Mouse (Mus musculus) inflammation-experienced regulatory T-cells (primary cell): Measurements from ENCODE around the gene Olfr342. TPM values are rescaled to one million over a fixed set of nuclear protein-coding genes. Genes with fewer than 3 reads are reported as not detected.

Experiments used
- polyA plus RNA-seq, 2 experiments: library from polyadenylated mRNA; unstranded; fragments of 100-300 nt; shearing (Covaris generic); gene quantifications; one replicate each; pipeline ENCODE4 v1.2.1; 2017

The Olfr342 gene
- polyA plus RNA-seq: not detected

GRCm38 (mm10) chr2:36524698-36525097 lies at the start of gene Olfr342:
TSS of gene Olfr342 (plus strand) at chr2:36524998.

DNA sequence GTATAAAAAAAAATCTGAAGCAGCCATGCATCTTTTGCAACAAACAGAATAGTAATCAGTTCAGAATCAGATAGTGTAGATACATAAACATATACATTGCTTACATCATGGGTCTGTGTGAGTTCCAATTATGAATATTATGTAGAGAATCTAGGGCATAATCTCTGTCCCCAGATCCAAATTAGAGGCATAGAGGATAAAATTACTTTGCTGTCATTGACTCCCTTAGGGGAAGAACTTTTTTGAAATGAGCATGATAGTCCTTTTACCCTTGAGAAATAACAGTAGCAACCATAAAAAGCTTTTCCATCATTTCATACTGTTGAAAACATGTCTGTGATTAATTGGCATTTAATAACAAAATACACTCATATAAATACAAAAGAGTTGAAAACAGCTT lies 42.4 kb upstream of the Olfr342 start, which contains the start of gene Olfr341:
Olfr341 (minus strand) TSS at position 101 of the 400 bp plus-strand sequence.

GRCm38 (mm10) chr2:36566362-36566761 lies 41.6 kb downstream of the Olfr342 start, which contains the start of gene Olfr344:
TSS of gene Olfr344 (plus strand) at chr2:36566662.

Other genes with a start within 250 kb of the Olfr342 start
- under 1 TPM; 0.17 to 0.27 TPM for gene Olfr338, start 151.5 kb upstream of the Olfr342 start, polyA plus RNA-seq
- gene Olfr339, start 106.1 kb upstream of the Olfr342 start, polyA plus RNA-seq: under 1 TPM in 1 of 2 experiments, not detected in 1; 0.56 TPM
- under 1 TPM in 1 of 2 experiments, not detected in 1; 0.17 TPM for gene Olfr340, start 72.4 kb upstream of the Olfr342 start, polyA plus RNA-seq
- gene Olfr341, start 42.5 kb upstream of the Olfr342 start, polyA plus RNA-seq: under 1 TPM; 0.13 to 0.41 TPM
- under 1 TPM; 0.07 to 0.27 TPM for gene Olfr344, start 41.7 kb downstream of the Olfr342 start, polyA plus RNA-seq
- 1 to 10 TPM in 1 of 2 experiments, not detected in 1; 1.7 TPM for gene Olfr345, start 115.0 kb downstream of the Olfr342 start, polyA plus RNA-seq
- under 1 TPM; 0.20 TPM for gene Olfr346, start 160.8 kb downstream of the Olfr342 start, polyA plus RNA-seq
- gene Olfr347, start 206.9 kb downstream of the Olfr342 start, polyA plus RNA-seq: not detected